Mouse (Mus musculus) fibroblast of lung, adult 2 months (primary cell): ENCODE measurements around the gene Usb1.
A peak's percentile ranks its signal among the peaks of the same experiment; 100 is the strongest.

Source experiments
- DNase-seq: peaks from one replicate; pipeline ENCODE4 v3.0.0-alpha.2; 2011; ENCODE audit warnings: low read depth

Gene Usb1

DNA sequence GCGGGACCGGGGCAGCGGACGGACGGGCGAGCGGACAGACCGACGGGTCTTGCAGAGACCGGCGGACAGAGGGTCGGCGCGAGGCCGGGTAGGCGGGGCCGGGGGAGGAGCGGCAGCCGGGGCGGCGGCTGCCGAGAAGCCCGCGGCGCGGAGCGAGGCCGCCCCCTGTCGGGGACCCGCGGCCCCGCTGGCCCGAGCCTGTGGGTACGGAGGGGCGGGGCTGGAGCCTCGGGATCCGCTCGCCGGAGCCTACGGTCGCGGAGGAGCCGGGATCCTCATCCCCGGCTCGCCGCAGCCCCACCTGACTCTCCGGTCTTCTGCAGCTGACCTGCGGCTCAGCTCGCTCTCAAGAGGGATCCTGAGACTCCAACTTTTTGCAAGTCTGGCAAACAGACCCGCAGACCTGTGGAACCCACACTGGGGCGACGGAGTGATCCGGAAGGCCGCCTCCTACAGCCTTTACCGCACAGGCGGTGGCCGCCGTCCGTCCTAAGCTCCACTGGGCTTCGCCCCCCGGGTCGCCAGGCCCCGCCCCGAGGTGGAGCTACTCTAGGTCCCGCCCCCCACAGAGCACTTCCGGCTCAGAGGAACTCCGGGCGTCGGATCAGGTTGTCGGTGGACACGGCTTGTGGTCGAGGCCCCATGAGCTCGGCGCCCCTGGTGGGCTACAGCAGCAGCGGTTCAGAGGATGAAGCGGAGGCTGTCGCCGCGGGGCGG is at the start of gene Usb1, which contains the start of gene Zfp319:
Usb1 (plus strand) TSS at position 565 of the 717 bp plus-strand sequence.
Zfp319 (minus strand) TSS at position 231 of the 717 bp plus-strand sequence.
- peak; percentile 78 for DNase-seq

DNA sequence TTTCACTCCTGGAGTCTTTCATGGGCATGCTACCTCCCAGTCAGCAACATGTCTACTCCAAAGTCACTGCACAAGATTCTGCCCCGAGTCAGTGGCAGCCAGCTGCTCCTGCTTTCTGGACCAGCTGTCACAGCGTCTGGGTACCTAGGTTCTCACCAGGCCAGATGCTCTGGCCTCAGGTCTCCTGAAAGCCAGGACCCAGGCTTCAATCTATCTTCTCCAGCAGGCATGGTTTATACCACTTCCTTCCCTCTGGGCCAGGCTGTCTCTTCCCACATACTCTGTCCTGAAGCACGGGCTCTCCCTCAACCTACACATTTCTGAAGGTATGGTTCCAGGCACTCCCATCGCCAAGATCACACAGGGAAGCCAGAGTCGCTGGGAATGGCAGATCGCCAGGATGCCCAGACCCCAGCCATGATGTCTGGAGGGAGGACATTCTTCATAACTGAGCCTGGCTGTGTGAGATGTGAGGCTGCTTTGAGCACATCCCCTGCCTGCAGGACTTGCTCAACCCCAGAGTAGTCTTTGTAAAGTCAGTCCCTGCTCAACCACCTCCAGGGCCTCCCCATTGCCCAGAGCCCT is 42.9 kb upstream of the Usb1 start:
- DNase-seq, result no peak

- DNase-seq, result peak; percentile 66
Observed at GRCm38 (mm10) chr8:95293172-95293571, 38.9 kb upstream of the Usb1 start.

DNA sequence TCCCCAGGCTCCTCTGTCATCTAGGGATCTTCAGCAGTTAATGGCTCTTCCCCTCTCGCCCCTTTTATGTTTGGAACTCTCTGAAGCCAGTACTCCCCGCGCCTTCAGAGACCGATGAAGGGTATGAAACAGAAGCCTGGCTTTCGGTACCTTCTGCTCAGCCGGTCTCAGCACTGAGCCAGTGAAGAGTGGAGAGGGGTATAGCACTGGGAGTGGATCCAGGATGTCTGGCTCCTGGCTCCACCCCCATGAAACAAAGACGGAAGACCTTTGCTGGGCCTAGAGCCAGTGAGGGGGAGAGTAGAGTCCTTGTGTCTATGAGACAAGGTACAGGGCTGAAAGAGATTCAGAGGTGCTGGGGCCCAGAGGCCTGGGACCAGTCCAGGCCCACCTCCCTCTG is 38.2 kb upstream of the Usb1 start:
- DNase-seq, result no peak

DNA sequence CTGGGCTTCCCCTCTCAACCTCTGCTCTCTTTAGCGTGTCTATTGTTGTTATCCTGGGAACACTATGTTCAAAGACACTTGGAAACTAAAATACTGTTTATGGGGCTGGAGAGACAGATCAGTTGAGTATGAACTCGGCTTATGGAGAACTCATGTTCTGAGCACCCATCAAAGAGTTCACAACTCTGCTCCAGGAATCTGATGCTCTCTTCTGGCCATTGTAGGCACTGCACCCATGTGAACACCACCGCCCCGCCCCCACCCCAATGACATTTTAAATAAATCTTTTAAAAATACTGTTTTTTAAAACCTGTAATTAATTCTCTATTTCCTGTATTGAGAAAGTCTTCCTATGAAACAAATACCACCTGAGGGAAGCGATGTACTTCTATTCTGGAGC is 29.7 kb upstream of the Usb1 start:
- peak; percentile 12 for DNase-seq

- no peak for DNase-seq
Observed at GRCm38 (mm10) chr8:95305526-95305925, 26.6 kb upstream of the Usb1 start.

- DNase-seq, result no peak
Observed at GRCm38 (mm10) chr8:95306431-95306830, 25.7 kb upstream of the Usb1 start, which contains the start of gene Cngb1. Gene Cngb1 (minus strand): TSS chr8:95306585.

- DNase-seq, result no peak
Observed at GRCm38 (mm10) chr8:95310342-95310970, 21.6 kb upstream of the Usb1 start, which contains the start of gene Tepp. Gene Tepp (plus strand): TSS chr8:95310566.

- no peak for DNase-seq
Observed at GRCm38 (mm10) chr8:95312836-95313235, 19.2 kb upstream of the Usb1 start.

DNA sequence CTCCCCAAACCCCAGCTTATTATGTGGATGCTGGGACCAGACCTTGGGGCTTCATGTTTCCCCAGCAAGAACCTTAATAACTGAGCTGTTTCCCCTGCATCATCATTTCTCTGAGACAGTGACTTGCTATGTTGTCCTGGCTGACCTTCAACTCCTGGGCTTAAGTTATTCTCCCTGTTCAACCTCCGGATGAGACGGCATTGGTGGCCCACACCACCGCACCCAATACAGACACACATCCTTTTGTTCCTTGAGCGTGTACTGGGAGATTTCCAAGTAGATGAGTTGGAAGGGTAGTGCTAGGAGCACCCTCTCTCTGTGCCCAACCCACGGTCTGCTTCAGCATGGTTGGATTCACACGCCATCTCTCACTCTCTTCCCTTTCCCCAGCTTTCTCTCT is 18.2 kb upstream of the Usb1 start:
- no peak for DNase-seq

- DNase-seq, result no peak
Observed at GRCm38 (mm10) chr8:95314707-95315106, 17.4 kb upstream of the Usb1 start.

GRCm38 (mm10) chr8:95315350-95315749 is 16.7 kb upstream of the Usb1 start:
- DNase-seq, result no peak

DNA sequence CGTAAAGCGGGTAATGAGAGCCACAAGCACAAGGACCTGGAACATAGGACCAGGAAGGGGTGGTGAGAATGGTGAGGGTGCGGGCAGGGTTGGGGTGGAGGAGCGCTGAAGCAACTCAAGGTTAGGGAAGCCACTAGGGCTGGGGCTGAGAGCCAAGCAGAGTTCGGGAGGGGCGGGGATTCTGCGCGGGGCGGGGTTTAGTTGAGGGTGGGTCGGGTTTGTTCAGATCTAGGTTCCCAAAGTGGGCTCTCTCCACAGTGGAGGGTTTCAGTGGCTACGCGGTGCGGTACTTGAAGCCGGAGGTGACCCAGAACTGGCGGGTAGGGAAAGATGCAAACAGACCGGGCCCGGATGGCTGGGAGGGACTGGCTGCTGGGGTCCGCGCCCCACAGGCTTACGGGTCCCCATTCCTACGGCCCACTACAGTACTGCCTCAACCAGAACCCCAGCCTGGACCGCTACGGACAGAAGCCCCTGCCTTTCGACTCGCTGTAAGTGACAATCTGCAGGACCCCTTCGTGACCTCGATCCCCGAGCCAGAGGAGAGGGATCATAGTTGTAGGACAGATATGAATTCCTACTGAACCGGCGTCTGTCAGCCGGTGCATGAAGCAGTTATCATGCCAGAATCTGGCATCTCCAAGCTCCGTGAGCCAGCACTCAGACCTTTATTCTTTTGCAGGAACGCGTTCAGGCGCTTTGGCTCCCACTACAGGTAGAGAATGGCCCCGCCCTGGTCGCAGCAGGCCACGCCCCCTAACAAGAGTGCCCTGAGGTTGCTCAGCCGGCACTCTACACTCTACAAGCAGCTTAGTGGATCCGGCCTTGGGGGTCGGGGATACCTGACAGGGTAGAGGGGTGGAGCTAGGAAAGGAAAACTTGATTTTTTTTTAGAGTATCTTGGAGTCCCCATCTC is 11.6 kb upstream of the Usb1 start:
- no peak for DNase-seq

GRCm38 (mm10) chr8:95323201-95323600 is 8.9 kb upstream of the Usb1 start:
- DNase-seq, result no peak

- no peak for DNase-seq
Observed at GRCm38 (mm10) chr8:95324646-95325045, 7.4 kb upstream of the Usb1 start.

- DNase-seq, result no peak
Observed at GRCm38 (mm10) chr8:95326822-95327221, 5.3 kb upstream of the Usb1 start.

DNA sequence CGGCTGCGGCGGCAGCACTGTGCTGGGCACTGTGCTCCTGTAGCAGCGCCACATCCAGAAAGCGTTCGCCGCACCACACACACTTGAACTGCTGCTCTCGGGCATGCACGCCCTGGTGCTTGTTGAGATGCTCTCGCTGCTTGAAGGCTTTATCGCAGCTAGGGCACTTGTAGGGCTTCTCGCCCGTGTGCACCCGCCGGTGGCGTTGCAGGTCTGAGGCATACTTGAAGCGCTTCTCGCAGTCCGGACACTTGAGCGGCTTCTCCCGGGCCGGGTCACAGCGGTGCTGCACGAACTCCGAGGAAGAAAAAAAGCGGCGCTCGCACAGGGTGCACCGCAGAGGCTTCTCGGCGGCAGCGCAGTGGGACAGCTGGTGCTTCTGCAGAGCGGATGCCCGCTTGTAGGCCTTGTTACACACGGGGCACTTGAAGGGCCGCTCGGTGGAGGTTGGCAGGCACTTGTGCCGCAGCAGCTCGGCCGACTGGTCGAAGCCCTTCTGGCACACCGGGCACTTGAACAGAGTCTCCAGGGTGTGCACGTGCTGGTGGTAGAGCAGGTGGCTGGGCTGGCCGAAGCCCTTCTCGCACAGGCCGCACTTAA is 4.1 kb upstream of the Usb1 start:
- no peak for DNase-seq

DNA sequence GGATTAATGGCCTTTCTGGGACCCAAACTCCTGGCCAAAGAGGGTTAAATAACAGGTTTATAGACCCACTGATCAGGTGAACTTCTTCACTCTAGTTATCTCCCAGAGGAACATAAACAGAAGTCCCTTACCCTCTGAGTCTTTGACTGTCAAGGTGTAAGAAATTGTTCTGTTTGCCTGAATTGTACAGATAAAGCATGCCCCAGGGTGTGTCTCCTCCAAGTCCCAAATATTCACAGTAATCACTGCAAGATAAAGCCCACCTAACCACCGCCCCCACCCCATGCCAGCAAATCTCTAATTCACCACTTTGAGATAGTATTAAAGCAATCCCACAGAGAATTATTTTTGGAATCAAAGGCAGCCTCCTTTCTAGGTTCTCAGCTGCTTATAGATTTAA is 1.7 kb upstream of the Usb1 start:
- DNase-seq, result no peak

GRCm38 (mm10) chr8:95331156-95331719 is 846 bp upstream of the Usb1 start:
- no peak for DNase-seq

- no peak for DNase-seq
Observed at GRCm38 (mm10) chr8:95332437-95333199, 534 bp downstream of the Usb1 start.

DNA sequence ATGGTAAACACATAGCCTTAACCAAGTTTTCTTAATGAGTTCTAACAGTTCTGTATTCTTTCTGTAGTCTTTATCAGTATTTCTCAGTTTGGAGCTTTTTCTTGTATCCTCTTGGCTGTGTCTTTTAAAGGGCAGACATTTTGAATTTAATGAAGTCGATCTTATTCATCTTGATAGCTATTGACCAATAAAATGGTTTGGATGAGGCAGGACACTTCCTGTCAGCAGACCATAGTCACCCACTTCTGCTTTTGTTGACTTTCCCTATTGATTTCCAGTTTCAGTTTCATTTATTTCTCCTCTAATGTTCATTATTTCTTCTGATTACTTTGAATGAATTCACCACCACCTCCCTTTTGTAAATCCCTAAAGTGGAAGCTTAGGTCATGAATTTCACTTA is 3.6 kb downstream of the Usb1 start:
- DNase-seq, result no peak
